Mouse (Mus musculus) embryonic facial prominence, embryonic 15.5 days (tissue): ENCODE results near the gene Prkag2. TPM values are rescaled to one million over a fixed set of nuclear protein-coding genes. Genes with fewer than 3 reads are reported as not detected.

Experiments
- ATAC-seq: fragments of 200-750 bp; cut with Nextera tagmentation; 2 replicates; pipeline ENCODE4 v1.8.0; 2017; ENCODE audit warnings: low read depth, moderate TSS enrichment; ENCODE audit not compliant: insufficient number of reproducible peaks, low FRiP score, low TSS enrichment
- H3K27ac ChIP-seq: fragments of 300-500 bp; sonication (generic); replicated peaks from 2 replicates; pipeline ENCODE4 v1.5.1; 2015; ENCODE audit warnings: mild to moderate bottlenecking, inconsistent platforms
- H3K27me3 ChIP-seq: fragments of 300-500 bp; sonication (generic); 2 replicates; pipeline ENCODE4 v1.6.1; 2015; ENCODE audit warnings: inconsistent platforms
- H3K36me3 ChIP-seq: fragments of 300-500 bp; sonication (generic); 2 replicates; pipeline ENCODE4 v1.6.1; 2015; ENCODE audit warnings: mild to moderate bottlenecking, inconsistent platforms
- H3K4me1 ChIP-seq: fragments of 300-500 bp; sonication (generic); 2 replicates; pipeline ENCODE4 v1.6.1; 2015; ENCODE audit warnings: inconsistent platforms
- H3K4me2 ChIP-seq: fragments of 300-500 bp; sonication (generic); replicated peaks from 2 replicates; pipeline ENCODE4 v1.6.1; 2015; ENCODE audit warnings: mild to moderate bottlenecking, inconsistent platforms
- H3K4me3 ChIP-seq: fragments of 300-500 bp; sonication (generic); replicated peaks from 2 replicates; pipeline ENCODE4 v1.5.1; 2015; ENCODE audit warnings: mild to moderate bottlenecking, inconsistent platforms
- H3K9ac ChIP-seq: fragments of 300-500 bp; sonication (generic); 2 replicates; pipeline ENCODE4 v1.6.1; 2015; ENCODE audit warnings: inconsistent platforms
- H3K9me3 ChIP-seq: fragments of 300-500 bp; sonication (generic); replicated peaks from 2 replicates; pipeline ENCODE4 v1.6.1; 2016; ENCODE audit warnings: inconsistent platforms
- whole genome bisulfite sequencing: fragments of 180-500 bp; shearing (Covaris S2); methylation state at CpG from one replicate; pipeline ENCODE4 v1.1.7; 2015; 5-methylcytosine and 5-hydroxymethylcytosine counted together
- polyA plus RNA-seq: library from polyadenylated mRNA; unstranded; fragments of >200 nt; fragmentation: Nextera tagmentation; extraction: Ambion mirVana; gene quantifications from 2 replicates; pipeline ENCODE4 v1.2.1, GENCODE M21; 2015

Gene Prkag2
- polyA plus RNA-seq, 1 experiment from 2014 or later: 25.0 TPM

DNA sequence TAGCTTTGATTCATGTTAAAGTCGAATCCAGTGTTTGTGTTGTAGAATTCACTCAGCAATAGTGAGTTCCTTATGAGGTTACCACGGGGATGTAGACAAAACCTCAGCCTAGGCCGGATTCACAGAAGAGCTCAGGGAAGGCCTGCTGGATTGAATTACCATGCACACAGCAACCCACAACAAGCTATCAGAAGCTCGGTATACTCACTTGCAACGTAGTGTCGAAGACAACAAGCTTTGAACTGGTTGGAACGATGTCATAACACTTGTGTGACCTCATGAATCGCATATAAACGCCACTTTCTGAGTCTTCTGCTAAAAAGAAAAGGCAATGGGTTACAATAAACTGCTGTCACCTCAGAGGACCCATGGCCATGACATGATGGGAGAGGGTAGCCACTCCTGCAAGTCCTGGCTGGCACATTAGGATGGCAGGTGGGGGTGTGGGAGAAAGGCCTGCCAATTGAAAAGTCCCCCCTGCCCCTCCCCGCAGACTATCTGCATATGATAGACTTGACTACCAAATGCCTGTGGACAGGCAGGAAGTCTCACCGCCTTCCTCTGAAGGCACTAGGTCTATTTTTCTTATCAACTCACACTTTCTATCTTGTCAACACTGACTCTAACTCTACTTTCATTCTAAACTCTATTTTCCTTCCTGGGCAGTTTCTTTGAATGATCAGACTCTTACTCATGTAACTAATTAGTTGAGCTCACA lies 211.4 kb downstream of the Prkag2 start:
- Histone ChIP-seq H3K9ac (no peak overlapping the region), H3K9me3 (no peaks in the 10 kb centered on the region), H3K4me1 (no peaks in the 10 kb centered on the region), H3K4me3 (no peak overlapping the region), H3K27me3 (no peaks in the 10 kb centered on the region), H3K4me2 (no peak overlapping the region), H3K27ac (no peak overlapping the region), H3K36me3 (peaks cover 21% of the 10 kb centered on the region; the same call in 1 of the 2 replicates)
- 73% methylated on average over 11 of the region's 11 CpGs for WGBS
- ATAC-seq: no peak

DNA sequence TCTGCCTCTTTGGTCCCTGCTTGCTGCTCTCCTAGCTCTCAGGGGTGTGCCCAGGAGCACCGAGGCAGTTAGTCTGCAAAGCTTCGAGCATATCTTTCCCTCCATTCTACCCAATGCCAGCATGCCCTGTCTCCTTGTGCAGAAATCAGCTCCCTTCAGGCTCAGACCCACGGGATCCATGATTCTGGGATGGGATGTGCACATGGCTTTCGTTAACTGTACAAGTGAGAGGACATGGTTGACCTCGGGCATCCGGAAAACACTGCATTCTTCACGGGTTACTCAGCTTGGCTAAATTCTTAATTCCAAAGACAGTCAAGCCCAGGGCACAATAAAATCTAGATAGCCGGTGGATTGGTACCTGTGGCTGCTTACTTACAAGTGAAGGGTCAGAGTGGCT lies 213.2 kb downstream of the Prkag2 start:
- Histone ChIP-seq H3K4me1 (no peaks in the 10 kb centered on the region), H3K9me3 (no peaks in the 10 kb centered on the region), H3K9ac (no peak overlapping the region), H3K36me3 (peaks cover 30% of the 10 kb centered on the region; the same call in 1 of the 2 replicates), H3K27ac (no peak overlapping the region), H3K4me2 (no peak overlapping the region), H3K4me3 (no peak overlapping the region), H3K27me3 (no peaks in the 10 kb centered on the region)
- WGBS: 53% methylated on average over 8 of the region's 8 CpGs
- ATAC-seq: no peak

DNA sequence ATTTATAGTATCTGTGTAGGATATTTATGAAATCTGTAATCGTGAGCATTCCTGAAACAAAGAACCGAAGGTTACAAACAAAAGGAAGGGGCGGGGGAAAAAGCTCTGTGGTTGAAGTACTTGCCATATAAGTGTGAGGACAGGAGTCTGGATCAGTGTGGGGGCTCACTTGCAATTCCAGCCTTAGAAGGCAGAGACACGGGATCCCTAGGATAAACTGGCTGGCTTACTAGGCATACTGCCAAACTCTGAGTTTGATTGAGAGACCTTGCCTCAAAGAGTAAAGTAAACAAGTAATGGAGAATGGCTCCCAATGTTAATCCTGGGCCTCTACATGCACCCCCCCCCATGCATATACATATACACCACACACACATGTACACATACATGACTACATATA lies 221.7 kb downstream of the Prkag2 start:
- Histone ChIP-seq H3K9ac (no peak overlapping the region), H3K4me1 (0 out of 2 replicates have a peak, but pooled peaks cover 3% of the 10 kb centered on the region), H3K36me3 (peaks cover 25% of the 10 kb centered on the region), H3K27ac (no peak overlapping the region), H3K4me2 (no peak overlapping the region), H3K27me3 (no peaks in the 10 kb centered on the region), H3K9me3 (no peaks in the 10 kb centered on the region), H3K4me3 (no peak overlapping the region)
- WGBS: 81% methylated on average over 4 of the region's 4 CpGs
- ATAC-seq: no peak

DNA sequence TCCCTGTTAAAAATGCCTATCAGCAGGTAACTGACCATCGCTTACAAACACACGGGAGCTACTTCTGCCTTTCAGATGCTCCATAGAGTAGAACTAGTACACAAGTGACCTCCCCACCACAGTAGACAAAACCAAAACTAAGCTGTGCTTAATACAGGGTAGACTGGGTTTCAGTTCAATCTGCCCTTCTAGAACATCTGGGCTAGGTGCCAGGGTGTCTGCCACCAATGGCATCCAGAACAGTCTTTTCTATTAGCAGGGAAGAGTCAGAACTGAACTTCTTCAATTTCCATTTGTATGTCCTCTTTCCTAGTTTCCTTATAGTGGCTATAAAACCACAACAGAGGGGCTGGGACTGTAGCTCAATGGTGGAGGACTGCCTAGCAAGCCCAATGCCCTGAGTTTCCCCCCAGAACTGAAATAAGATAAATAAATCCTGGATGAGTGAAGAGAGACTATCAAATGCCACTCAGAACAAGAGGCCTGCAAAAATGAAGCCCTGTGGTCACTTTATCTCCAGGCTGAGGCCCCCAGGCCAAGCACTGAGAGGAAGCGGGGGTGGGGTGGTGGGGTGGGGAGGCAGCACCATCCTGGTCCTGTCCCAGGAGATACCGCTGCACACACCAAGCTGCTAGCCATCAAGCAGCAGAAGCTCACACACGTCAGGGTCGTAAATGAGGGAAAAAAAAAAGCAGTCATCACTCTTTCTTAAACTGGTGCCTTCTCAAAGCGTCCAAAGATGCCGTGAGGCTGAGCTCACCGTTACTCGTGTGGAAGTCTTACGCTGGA lies 222.4 kb downstream of the Prkag2 start:
- no peak for ATAC-seq
- Histone ChIP-seq H3K27ac (no peak overlapping the region), H3K9me3 (no peaks in the 10 kb centered on the region), H3K4me3 (no peak overlapping the region), H3K27me3 (no peaks in the 10 kb centered on the region), H3K36me3 (peaks cover 21% of the 10 kb centered on the region), H3K9ac (no peak overlapping the region), H3K4me2 (no peak overlapping the region), H3K4me1 (0 out of 2 replicates have a peak, but pooled peaks cover 3% of the 10 kb centered on the region)
- 85% methylated on average over 11 of the region's 11 CpGs for WGBS

DNA sequence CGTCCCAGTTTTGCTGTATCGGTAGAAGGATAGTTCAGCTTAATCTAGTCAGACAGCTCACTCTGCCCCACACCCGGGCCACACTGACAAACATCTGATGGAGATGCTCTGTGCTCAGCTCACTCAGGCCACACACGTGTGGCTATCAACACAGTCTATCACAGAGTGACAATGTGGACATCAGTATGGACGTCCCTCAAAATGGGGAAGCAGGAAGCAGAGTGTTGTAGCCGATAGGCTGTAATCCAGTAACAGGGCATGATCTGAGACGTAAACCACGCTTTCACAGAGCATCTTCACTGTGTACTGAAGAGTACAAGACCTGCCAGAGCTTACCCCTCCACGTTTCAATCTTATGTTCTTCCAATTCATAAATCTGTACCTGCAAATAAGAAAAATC lies 223.8 kb downstream of the Prkag2 start:
- no peak overlapping the region for H3K4me3 ChIP-seq
- no peak overlapping the region for H3K9ac ChIP-seq
- no peak for ATAC-seq
- H3K9me3 ChIP-seq: no peaks in the 10 kb centered on the region
- peaks cover 16% of the 10 kb centered on the region for H3K36me3 ChIP-seq
- 86% methylated on average over 9 of the region's 9 CpGs for WGBS
- H3K27me3 ChIP-seq: no peaks in the 10 kb centered on the region
- no peak overlapping the region for H3K27ac ChIP-seq
- H3K4me1 ChIP-seq: 0 out of 2 replicates have a peak, but pooled peaks cover 3% of the 10 kb centered on the region
- H3K4me2 ChIP-seq: no peak overlapping the region

DNA sequence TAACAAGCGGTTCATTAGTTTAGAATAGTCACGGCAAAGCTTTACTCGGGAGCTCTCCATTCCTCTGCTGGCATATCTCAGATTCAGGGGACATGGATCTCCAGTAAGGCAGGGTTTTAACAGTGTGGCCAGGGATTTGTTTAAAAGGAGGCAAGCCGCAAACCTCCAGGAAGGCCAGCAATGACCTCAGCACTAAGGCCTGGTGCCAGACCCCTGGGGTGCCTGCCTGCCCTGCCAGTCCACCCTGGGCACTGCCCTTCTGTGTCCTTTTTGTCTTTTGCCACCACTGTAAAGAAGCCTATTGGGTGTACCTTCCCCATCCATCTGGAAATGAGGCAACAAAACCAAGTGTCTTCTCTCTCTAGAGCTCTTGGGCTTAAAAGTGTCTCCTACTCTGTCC lies 226.3 kb downstream of the Prkag2 start:
- Histone ChIP-seq H3K4me3 (no peak overlapping the region), H3K36me3 (peaks cover 12% of the 10 kb centered on the region), H3K27me3 (no peaks in the 10 kb centered on the region), H3K9ac (no peak overlapping the region), H3K27ac (no peak overlapping the region), H3K9me3 (no peaks in the 10 kb centered on the region), H3K4me2 (no peak overlapping the region), H3K4me1 (0 out of 2 replicates have a peak, but pooled peaks cover 3% of the 10 kb centered on the region)
- 88% methylated on average over 4 of the region's 4 CpGs for WGBS
- ATAC-seq: no peak

DNA sequence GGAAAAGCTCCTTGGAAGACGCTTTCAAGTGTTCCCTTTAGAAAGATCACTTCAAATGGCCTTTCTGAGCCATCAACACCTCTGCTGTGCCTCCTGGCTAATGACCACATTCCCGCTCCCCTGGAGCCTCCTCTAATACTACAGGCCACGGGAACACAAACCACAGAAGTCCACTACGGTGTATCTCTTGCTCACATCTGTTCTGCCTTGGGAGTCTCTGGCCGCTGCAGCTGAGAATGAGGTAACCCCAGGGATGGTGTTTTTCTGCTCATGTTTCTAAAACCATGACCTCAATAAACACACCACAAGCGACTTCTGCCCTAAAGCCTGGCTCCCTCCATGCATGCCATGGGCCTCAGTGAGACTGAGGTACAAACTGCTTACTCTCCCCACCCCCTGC lies 227.2 kb downstream of the Prkag2 start:
- H3K4me1 ChIP-seq: 0 out of 2 replicates have a peak, but pooled peaks cover 3% of the 10 kb centered on the region
- H3K4me2 ChIP-seq: no peak overlapping the region
- no peak overlapping the region for H3K9ac ChIP-seq
- WGBS: 66% methylated on average over 6 of the region's 6 CpGs
- H3K27me3 ChIP-seq: no peaks in the 10 kb centered on the region
- no peak for ATAC-seq
- peaks cover 12% of the 10 kb centered on the region for H3K36me3 ChIP-seq
- no peaks in the 10 kb centered on the region for H3K9me3 ChIP-seq
- no peak overlapping the region for H3K27ac ChIP-seq
- H3K4me3 ChIP-seq: no peak overlapping the region

DNA sequence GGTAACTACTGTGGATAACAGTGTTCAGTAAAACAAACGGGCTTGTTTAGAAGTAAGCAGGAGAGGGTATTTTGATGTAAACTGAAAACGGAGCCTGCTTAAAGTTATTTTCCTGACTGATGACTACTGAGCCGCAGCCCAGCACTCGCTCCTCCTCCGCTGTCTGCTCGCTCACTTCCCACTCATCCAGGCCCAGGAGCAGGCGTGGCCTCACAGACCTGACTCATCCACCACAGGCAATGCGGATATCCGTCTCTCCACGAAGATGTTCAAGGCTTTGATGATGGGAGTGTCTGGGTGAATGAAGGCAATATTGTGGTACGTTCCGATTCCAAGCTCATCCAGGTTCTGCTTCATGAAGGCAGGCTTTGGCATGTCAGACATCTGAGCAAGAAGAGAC lies 229.2 kb downstream of the Prkag2 start:
- Histone ChIP-seq H3K27ac (no peak overlapping the region), H3K4me1 (no peaks in the 10 kb centered on the region), H3K36me3 (peaks cover 23% of the 10 kb centered on the region), H3K4me3 (no peak overlapping the region), H3K9me3 (no peaks in the 10 kb centered on the region), H3K9ac (no peak overlapping the region), H3K4me2 (no peak overlapping the region), H3K27me3 (no peaks in the 10 kb centered on the region)
- 76% methylated on average over 12 of the region's 12 CpGs for WGBS
- no peak for ATAC-seq

DNA sequence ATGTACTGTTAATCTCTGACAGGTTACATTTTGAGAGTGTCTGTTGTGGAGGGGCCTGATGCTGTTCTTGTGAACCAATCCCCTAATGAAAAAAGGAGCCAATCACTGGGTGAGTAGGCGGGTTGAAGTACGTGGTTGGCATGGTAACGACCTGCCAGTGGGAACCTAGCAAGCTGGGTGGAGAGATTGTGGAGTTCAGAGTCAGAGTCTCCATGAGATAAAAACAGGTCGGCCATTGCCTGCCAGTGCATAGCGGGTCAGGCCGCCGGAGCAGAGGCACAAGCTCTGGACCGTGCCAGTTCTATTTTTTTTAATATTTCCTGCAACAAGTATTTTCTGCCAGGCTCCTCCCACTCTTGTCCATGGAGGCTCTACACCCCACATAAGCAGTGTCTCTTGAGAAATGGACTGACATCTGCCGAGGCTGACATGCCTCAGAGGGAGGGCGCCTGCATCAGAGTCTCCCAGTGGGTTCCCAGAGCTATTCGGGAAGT lies 230.6 kb downstream of the Prkag2 start:
- 74% methylated on average over 11 of the region's 11 CpGs for WGBS
- Histone ChIP-seq H3K9ac (no peak overlapping the region), H3K4me2 (no peak overlapping the region), H3K4me1 (no peaks in the 10 kb centered on the region), H3K4me3 (no peak overlapping the region), H3K9me3 (no peaks in the 10 kb centered on the region), H3K36me3 (peaks cover 20% of the 10 kb centered on the region; the same call in 1 of the 2 replicates), H3K27ac (no peak overlapping the region), H3K27me3 (no peaks in the 10 kb centered on the region)
- ATAC-seq: no peak

DNA sequence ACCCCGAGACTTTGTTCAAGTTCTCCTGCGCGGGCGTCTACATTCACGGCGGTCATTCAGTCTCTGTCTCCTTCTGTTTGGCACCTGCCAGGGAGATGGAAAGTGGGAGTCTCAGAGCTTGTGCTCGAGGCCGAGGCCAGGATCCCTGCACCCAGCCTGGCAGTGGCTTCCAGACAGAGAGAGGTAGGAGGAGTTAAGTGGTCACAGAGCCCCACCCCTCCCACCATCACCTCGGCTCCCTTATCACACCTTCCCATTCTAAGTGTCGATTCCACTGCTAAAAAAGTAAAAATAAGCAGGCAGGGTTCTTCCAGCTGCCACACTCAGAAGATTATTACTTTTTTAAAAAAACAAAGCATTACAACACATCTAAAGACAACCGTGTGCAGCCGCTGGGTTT lies 236.6 kb downstream of the Prkag2 start:
- Histone ChIP-seq H3K27me3 (no peaks in the 10 kb centered on the region), H3K9ac (no peak overlapping the region), H3K4me2 (no peak overlapping the region), H3K4me3 (no peak overlapping the region), H3K27ac (no peak overlapping the region), H3K9me3 (no peaks in the 10 kb centered on the region), H3K36me3 (peaks cover 24% of the 10 kb centered on the region; the same call in 1 of the 2 replicates), H3K4me1 (no peaks in the 10 kb centered on the region)
- WGBS: 82% methylated on average over 12 of the region's 12 CpGs
- no peak for ATAC-seq

DNA sequence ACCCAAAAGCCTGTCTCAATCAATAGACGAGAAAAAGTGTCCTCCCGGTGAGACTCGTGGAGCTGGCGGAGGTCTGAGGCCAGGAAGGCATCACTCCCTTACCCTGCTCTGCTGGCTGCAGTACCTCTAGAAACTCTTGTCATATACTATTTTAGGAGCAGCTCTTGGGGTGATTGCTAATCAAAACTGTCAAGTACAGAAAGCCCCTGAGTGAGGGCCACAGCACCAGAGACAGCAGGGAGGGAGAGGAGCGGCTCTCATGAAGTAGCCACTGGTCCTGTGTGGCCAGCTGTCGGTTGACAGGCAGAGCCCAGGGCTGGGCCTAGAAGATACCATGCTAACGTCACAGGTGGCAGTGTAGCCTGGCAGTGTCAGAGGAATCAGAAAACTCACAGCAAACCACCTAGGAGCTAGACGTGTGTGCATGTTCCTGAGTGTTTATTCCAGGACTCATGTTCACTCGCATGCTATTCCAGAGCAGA lies 239.0 kb downstream of the Prkag2 start:
- no peak for ATAC-seq
- 89% methylated on average over 9 of the region's 9 CpGs for WGBS
- Histone ChIP-seq H3K27ac (no peak overlapping the region), H3K4me1 (no peaks in the 10 kb centered on the region), H3K9me3 (no peaks in the 10 kb centered on the region), H3K9ac (no peak overlapping the region), H3K27me3 (no peaks in the 10 kb centered on the region), H3K4me2 (no peak overlapping the region), H3K36me3 (peaks cover 12% of the 10 kb centered on the region; the same call in 1 of the 2 replicates), H3K4me3 (no peak overlapping the region)
